Mouse (Mus musculus) activated CD4-positive, CD25-positive, alpha-beta regulatory T cell, adult 9 weeks (primary cell): ENCODE measurements around the gene Zkscan4. TPM values are rescaled to one million over a fixed set of nuclear protein-coding genes. Genes with fewer than 3 reads are reported as not detected.

Source experiments
- polyA plus RNA-seq: library from polyadenylated mRNA; unstranded; fragments of 100-300 nt; shearing (Covaris generic); gene quantifications from one replicate; pipeline ENCODE4 v1.2.1, GENCODE M21; 2017

Zkscan4 gene
- not detected for polyA plus RNA-seq

GRCm38 (mm10) chr13:21478759-21479670 lies at the start of gene Zkscan4, which contains the start of gene Gm10065:
Gene Zkscan4 (plus strand): TSS chr13:21478907.
Gene Gm10065 (minus strand): TSS chr13:21479441.

GRCm38 (mm10) chr13:21440503-21441206 lies 38.1 kb upstream of the Zkscan4 start, which contains the start of gene Pgbd1:
Gene Pgbd1 (minus strand): TSS chr13:21441058.

GRCm38 (mm10) chr13:21453449-21453848 lies 25.3 kb upstream of the Zkscan4 start, which contains the start of gene Zscan26:
Gene Zscan26 (minus strand): TSS chr13:21453730.

GRCm38 (mm10) chr13:21468061-21469019 lies 10.4 kb upstream of the Zkscan4 start, which contains the start of gene Nkapl:
Gene Nkapl (minus strand): TSS chr13:21468509.

GRCm38 (mm10) chr13:21495080-21495479 lies 16.4 kb downstream of the Zkscan4 start, which contains the start of gene AK157302:
Gene AK157302 (plus strand): TSS chr13:21495223.

GRCm38 (mm10) chr13:21501182-21501581 lies 22.5 kb downstream of the Zkscan4 start, which contains the start of gene Gm11273:
Gene Gm11273 (minus strand): TSS chr13:21501418.

GRCm38 (mm10) chr13:21530781-21531201 lies 52.1 kb downstream of the Zkscan4 start, which contains the start of gene Zkscan8:
Gene Zkscan8 (minus strand): TSS chr13:21531120.

Other genes starting within 250 kb of the Zkscan4 start
- gene Gpx5, start 186.2 kb upstream of the Zkscan4 start, polyA plus RNA-seq, result not detected
- gene Gpx6, start 166.8 kb upstream of the Zkscan4 start, polyA plus RNA-seq, result not detected
- gene Olfr1367, start 132.0 kb upstream of the Zkscan4 start, polyA plus RNA-seq, result not detected
- 12.6 TPM for gene Zscan12, start 116.1 kb upstream of the Zkscan4 start, polyA plus RNA-seq
- 77.3 TPM for gene Zkscan3, start 76.2 kb upstream of the Zkscan4 start, polyA plus RNA-seq
- 0.72 TPM for gene Pgbd1, start 37.8 kb upstream of the Zkscan4 start, polyA plus RNA-seq
- 10.4 TPM for gene Zscan26, start 25.2 kb upstream of the Zkscan4 start, polyA plus RNA-seq
- not detected for gene Nkapl, start 10.4 kb upstream of the Zkscan4 start, polyA plus RNA-seq
- gene Gm10065, start 534 bp downstream of the Zkscan4 start, polyA plus RNA-seq, result not detected
- gene AK157302, start 16.3 kb downstream of the Zkscan4 start, polyA plus RNA-seq, result not detected
- gene Gm11273, start 22.5 kb downstream of the Zkscan4 start, polyA plus RNA-seq, result 14.1 TPM
- gene Zkscan8, start 52.2 kb downstream of the Zkscan4 start, polyA plus RNA-seq, result 9.4 TPM
- not detected for gene Olfr1366, start 63.9 kb downstream of the Zkscan4 start, polyA plus RNA-seq
- gene Olfr1535, start 81.0 kb downstream of the Zkscan4 start, polyA plus RNA-seq, result not detected
- gene Olfr1364, start 102.9 kb downstream of the Zkscan4 start, polyA plus RNA-seq, result not detected
- gene Olfr1362, start 135.1 kb downstream of the Zkscan4 start, polyA plus RNA-seq, result not detected
- not detected for gene Olfr11, start 163.6 kb downstream of the Zkscan4 start, polyA plus RNA-seq
- not detected for gene Olfr1361, start 184.5 kb downstream of the Zkscan4 start, polyA plus RNA-seq
- gene Olfr1360, start 198.5 kb downstream of the Zkscan4 start, polyA plus RNA-seq, result not detected
- not detected for gene Olfr1359, start 219.2 kb downstream of the Zkscan4 start, polyA plus RNA-seq
- not detected for gene Hist1h2bl, start 237.2 kb downstream of the Zkscan4 start, polyA plus RNA-seq
- not detected for gene Hist1h2ai, start 237.5 kb downstream of the Zkscan4 start, polyA plus RNA-seq
- gene Hist1h3h, start 238.8 kb downstream of the Zkscan4 start, polyA plus RNA-seq, result not detected
- 0.72 TPM for gene Hist1h2bm, start 243.1 kb downstream of the Zkscan4 start, polyA plus RNA-seq